Mouse (Mus musculus): Measurements from ENCODE around the gene Tspear. TPM values are rescaled to one million over a fixed set of nuclear protein-coding genes. Genes with fewer than 3 reads are reported as not detected.
"Not testable (repeated sequence)": the region's sequence is repeated elsewhere in the genome, so short reads cannot be mapped to it uniquely, and the experiment has no call there.

Gene Tspear
- total RNA-seq, 1 experiment from 2014 or later: 0.87 TPM

- no peak for ATAC-seq (replicated peaks; ENCODE audit: low read depth, poor library complexity, severe bottlenecking)
Measured at GRCm38 (mm10) chr10:77709831-77710230, 23.5 kb downstream of the Tspear start.

DNA sequence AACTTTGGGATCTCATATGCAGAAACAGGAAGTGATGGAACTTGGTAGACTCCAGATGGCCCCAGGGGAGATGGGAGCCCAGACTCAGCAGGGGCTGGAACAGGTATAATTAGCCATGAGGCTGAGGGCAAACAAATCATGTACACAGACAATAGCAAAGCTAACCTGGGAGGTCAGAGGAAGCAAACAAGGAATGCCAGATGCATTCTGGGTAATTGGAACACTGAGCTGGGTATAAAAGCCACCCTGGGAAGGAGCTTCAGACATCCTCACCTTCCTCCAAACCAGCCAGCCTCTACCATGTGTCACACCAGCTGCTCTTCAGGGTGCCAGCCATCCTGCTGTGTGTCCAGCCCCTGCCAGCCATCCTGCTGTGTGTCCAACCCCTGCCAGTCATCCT is 24.8 kb downstream of the Tspear start, which contains the start of gene Gm10024:
Gm10024 (plus strand) TSS at position 301 of the 400 bp plus-strand sequence.
- ATAC-seq (replicated peaks; ENCODE audit: low read depth, poor library complexity, severe bottlenecking): not testable (repeated sequence)

GRCm38 (mm10) chr10:77713734-77714133 is 27.4 kb downstream of the Tspear start:
- peak; percentile 56 for ATAC-seq (replicated peaks; ENCODE audit: low read depth, poor library complexity, severe bottlenecking)

DNA sequence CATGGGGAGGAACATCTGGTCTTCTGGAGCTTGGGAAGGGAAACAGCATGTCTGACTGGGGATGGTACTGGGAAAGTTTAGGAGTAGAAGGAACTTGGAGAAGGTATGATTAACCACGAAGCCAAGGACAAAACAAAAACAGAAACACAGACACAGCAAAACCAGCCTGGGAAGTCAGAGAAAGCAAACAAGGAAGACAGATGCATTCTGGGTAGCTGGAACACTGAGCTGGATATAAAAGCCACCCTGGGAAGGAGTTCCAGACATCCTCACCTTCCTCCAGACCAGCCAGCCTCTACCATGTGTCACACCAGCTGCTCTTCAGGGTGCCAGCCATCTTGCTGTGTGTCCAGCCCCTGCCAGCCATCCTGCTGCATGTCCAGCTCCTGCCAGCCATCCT is 29.1 kb downstream of the Tspear start, which contains the start of gene Gm10142:
Gm10142 (plus strand) TSS at position 301 of the 400 bp plus-strand sequence.
- no peak for ATAC-seq (replicated peaks; ENCODE audit: low read depth, poor library complexity, severe bottlenecking)

DNA sequence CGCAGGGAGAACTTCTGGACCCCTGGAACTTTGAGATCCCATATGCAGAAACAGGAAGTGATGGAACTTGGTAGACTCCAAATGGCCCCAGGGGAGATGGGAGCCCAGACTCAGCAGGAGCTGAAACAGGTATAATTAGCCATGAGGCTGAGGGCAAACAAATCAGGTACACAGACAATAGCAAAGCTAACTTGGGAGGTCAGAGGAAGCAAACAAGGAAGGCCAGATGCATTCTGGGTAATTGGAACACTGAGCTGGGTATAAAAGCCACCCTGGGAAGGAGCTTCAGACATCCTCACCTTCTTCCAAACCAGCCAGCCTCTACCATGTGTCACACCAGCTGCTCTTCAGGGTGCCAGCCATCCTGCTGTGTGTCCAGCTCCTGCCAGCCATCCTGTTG is 33.9 kb downstream of the Tspear start, which contains the start of gene Krtap12-1:
Krtap12-1 (plus strand) TSS at position 301 of the 400 bp plus-strand sequence.
- not testable (repeated sequence) for ATAC-seq (replicated peaks; ENCODE audit: low read depth, poor library complexity, severe bottlenecking)

DNA sequence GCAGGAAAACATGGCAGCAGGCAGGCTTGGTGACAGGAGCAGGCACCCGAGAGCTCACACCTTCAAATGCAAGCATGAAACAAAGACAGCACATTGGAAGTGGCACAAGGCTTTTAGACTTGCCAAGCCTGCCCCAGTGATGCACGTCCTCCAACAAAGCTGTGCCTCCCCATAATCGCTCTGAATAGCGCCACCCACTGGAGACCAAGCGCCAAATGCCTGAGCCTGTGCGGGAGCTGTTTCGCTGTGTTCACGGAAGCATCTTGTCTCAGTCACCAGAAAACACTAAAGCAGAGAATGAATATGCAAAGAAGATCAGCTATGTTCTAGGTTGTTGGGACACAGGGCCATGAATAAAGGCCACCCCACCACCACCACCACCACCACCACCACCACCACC is 38.5 kb downstream of the Tspear start:
- no peak for ATAC-seq (replicated peaks; ENCODE audit: low read depth, poor library complexity, severe bottlenecking)

- no peak for ATAC-seq (replicated peaks; ENCODE audit: low read depth, poor library complexity, severe bottlenecking)
Measured at GRCm38 (mm10) chr10:77726186-77726585, 39.8 kb downstream of the Tspear start, which contains the start of gene Gm10100. TSS of gene Gm10100 (plus strand) at chr10:77726486.

- no peak for ATAC-seq (replicated peaks; ENCODE audit: low read depth, poor library complexity, severe bottlenecking)
Measured at GRCm38 (mm10) chr10:77728280-77728679, 41.9 kb downstream of the Tspear start.

GRCm38 (mm10) chr10:77729241-77729640 is 42.9 kb downstream of the Tspear start:
- ATAC-seq (replicated peaks; ENCODE audit: low read depth, poor library complexity, severe bottlenecking): no peak

- ATAC-seq (replicated peaks; ENCODE audit: low read depth, poor library complexity, severe bottlenecking): no peak
Measured at GRCm38 (mm10) chr10:77735928-77736327, 49.6 kb downstream of the Tspear start.

- ATAC-seq (replicated peaks; ENCODE audit: low read depth, poor library complexity, severe bottlenecking): no peak
Measured at GRCm38 (mm10) chr10:77738929-77739328, 52.6 kb downstream of the Tspear start.

DNA sequence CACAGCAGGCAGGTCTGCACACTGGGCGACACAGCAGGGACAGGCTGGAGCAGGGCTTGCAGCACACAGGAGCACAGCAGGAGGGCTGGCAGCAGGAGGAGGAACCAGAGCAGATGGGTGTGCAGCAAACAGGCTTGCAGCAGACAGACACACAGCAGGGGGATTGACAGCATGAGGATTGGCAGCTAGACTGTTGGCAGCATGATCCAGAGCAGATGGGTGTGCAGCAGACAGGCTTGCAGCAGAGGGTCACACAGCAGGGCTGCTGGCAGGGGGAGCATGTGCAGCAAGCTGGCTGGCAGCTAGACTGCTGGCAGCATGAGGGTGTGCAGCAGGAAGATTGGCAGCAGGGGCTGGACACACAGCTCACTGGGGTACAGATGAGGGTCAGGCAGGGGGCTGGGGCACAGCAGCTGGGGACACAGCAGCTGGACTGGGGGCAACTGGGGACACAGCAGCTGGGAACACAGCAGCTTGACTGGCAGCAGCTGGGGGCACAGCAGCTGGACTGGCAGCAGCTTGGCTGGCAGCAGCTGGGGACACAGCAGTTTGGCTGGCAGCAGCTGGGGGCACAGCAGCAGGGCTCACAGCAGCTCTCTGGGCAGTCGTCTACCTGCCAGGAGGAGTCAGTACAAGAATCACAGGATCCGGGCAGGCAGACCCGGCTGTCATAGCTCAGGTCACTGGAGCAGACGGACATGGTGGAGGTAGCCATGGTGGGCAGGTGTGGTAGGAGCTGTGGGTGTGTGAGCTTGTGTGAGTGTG is 55.7 kb downstream of the Tspear start, which contains the start of gene Gm18596:
Gm18596 (minus strand) TSS at position 715 of the 765 bp plus-strand sequence.
- not testable (repeated sequence) for ATAC-seq (replicated peaks; ENCODE audit: low read depth, poor library complexity, severe bottlenecking)

- ATAC-seq (replicated peaks; ENCODE audit: low read depth, poor library complexity, severe bottlenecking): not testable (repeated sequence)
Measured at GRCm38 (mm10) chr10:77750686-77751085, 64.3 kb downstream of the Tspear start.

DNA sequence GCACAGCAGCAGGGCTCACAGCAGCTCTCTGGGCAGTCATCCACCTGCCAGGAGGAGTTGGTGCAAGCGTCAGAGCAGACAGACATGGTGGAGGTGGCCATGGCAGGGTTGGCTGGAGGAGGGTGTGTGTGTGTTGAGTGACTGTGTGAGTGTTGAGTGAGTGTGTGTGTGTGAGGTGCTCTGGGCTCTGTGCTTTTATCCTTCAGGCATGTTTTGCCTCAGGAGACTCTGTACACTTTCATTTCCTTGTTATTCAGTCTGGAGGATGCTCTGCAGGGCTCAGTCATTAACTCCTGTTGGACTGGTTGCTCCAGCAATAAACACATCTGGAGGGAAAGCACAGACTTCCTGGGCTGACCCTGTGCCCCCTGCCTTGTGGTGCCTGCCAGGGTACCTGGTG is 64.9 kb downstream of the Tspear start, which contains the start of gene Gm9736:
Gm9736 (minus strand) TSS at position 101 of the 400 bp plus-strand sequence.
- ATAC-seq (replicated peaks; ENCODE audit: low read depth, poor library complexity, severe bottlenecking): not testable (repeated sequence)

GRCm38 (mm10) chr10:77752312-77752711 is 65.9 kb downstream of the Tspear start:
- ATAC-seq (replicated peaks; ENCODE audit: low read depth, poor library complexity, severe bottlenecking): not testable (repeated sequence)

DNA sequence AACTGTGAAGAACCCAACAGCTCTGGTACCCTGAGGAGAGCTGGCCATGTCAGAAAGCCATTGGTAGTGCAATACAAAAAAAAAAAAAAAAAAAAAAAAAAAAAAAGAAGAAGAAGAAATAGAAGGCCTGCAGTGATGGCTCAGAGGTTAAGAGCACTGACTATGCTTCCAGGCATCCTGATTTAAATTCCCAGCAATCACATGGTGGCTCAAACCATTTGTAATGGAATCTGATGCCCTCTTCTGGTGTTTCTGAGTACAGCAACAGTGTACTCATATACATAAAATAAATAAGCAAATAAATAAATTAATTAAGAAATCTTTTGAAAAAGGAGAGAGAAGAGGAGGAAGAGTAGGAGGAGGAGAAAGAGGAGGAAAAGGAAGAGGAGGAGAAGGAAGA is 67.1 kb downstream of the Tspear start:
- ATAC-seq (replicated peaks; ENCODE audit: low read depth, poor library complexity, severe bottlenecking): no peak

DNA sequence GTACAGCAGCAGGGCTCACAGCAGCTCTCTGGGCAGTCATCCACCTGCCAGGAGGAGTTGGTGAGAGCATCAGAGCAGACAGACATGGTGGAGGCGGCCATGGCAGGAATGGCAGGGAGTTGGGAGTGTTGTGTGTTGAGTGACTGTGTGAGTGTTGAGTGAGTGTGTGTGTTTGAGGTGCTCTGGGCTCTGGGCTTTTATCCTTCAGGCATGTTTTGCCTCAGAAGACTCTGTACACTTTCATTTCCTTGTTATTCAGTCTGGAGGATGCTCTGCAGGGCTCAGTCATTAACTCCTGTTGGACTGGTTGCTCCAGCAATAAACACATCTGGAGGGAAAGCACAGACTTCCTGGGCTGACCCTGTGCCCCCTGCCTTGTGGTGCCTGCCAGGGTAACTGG is 73.2 kb downstream of the Tspear start, which contains the start of gene Gm3233:
Gm3233 (minus strand) TSS at position 101 of the 400 bp plus-strand sequence.
- ATAC-seq (replicated peaks; ENCODE audit: low read depth, poor library complexity, severe bottlenecking): not testable (repeated sequence)

DNA sequence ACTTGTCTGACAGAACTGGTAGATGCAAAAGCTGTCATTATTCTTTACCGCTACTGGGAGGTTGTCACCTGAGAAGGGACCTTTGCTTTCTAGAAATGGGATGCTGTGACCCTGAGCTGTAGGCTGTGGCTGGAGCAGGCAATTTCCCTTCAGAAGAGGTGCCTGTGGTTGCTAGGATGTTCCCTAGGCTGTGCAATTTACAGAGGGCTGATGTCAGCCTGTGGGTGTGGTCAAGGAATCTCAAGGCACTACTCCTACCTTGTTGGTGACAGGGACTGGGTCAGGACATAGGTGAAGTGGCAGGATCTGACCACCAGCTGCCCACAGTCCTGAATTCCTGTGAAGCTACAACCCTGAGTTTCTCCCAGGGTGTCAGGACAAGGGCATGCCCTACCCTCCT is 83.4 kb downstream of the Tspear start:
- ATAC-seq (replicated peaks; ENCODE audit: low read depth, poor library complexity, severe bottlenecking): no peak

DNA sequence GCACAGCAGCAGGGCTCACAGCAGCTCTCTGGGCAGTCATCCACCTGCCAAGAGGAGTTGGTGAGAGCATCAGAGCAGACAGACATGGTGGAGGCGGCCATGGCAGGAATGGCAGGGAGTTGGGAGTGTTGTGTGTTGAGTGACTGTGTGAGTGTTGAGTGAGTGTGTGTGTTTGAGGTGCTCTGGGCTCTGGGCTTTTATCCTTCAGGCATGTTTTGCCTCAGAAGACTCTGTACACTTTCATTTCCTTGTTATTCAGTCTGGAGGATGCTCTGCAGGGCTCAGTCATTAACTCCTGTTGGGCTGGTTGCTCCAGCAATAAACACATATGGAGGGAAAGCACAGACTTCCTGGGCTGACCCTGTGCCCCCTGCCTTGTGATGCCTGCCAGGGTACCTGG is 84.9 kb downstream of the Tspear start, which contains the start of gene Gm3238:
Gm3238 (minus strand) TSS at position 101 of the 400 bp plus-strand sequence.
- ATAC-seq (replicated peaks; ENCODE audit: low read depth, poor library complexity, severe bottlenecking): not testable (repeated sequence)

DNA sequence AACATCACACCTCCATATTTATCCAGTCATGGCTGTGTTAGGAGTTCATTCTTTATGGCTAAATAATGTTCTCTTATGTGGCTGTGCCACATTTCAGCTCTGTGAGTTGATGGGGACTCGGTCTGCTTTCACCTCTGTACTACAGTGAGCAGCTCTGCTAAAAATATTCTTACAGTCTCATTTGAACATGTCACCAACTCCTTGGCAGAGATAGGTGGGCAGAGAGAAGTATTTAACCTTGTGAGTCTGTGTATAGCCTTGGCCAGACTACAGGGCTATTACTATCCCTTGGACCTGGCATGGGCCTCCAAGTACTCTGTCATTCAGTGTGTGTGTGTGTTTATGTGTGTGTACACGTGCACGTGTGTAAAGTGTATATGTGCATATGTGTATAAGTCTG is 85.8 kb downstream of the Tspear start:
- not testable (repeated sequence) for ATAC-seq (replicated peaks; ENCODE audit: low read depth, poor library complexity, severe bottlenecking)

- not testable (repeated sequence) for ATAC-seq (replicated peaks; ENCODE audit: low read depth, poor library complexity, severe bottlenecking)
Measured at GRCm38 (mm10) chr10:77776844-77777243, 90.5 kb downstream of the Tspear start, which contains the start of gene Gm7138. TSS of gene Gm7138 (minus strand) at chr10:77776944.

Data from common myeloid progenitor, adult 5-6 weeks (primary cell).